Mouse (Mus musculus): ENCODE results near the gene Me3. TPM values are rescaled to one million over a fixed set of nuclear protein-coding genes. Genes with fewer than 3 reads are reported as not detected.
"Not testable (repeated sequence)": the region's sequence is repeated elsewhere in the genome, so short reads cannot be mapped to it uniquely, and the experiment has no call there.

Gene Me3
- polyA plus RNA-seq, 1 experiment from 2014 or later: 3.2 TPM

GRCm38 (mm10) chr7:89730514-89730913 is 98.3 kb downstream of the Me3 start:
- Histone ChIP-seq H3K9ac (replicated peaks; ENCODE audit: low read depth) (no peak overlapping the region), H3K4me3 (ENCODE audit: low read depth, low read length) (no peak overlapping the region), H3K4me1 (ENCODE audit: insufficient read depth, low read depth, low read length) (no peaks in the 10 kb centered on the region), H3K9me3 (ENCODE audit: low read length) (no peaks in the 10 kb centered on the region), H3K27me3 (replicated peaks; ENCODE audit: insufficient read depth, low read length) (no peaks in the 10 kb centered on the region), H3K36me3 (ENCODE audit: insufficient read depth, low read length) (no peaks in the 10 kb centered on the region), H3K27ac (ENCODE audit: low read length) (no peak overlapping the region), H3K4me2 (replicated peaks; ENCODE audit: low read depth, low read length) (no peak overlapping the region)
- no peak for TF ChIP-seq EP300 (IDR thresholded peaks at IDR 0.05)
- TF ChIP-seq CTCF (IDR thresholded peaks at IDR 0.05): no peak
- 30% methylated on average over 2 of the region's 2 CpGs for WGBS
- DNase-seq (ENCODE audit: low spot score) (peak; percentile 19), ATAC-seq (no peak)

- H3K27ac ChIP-seq (ENCODE audit: low read length); H3K4me3 ChIP-seq (ENCODE audit: low read depth, low read length); H3K36me3 ChIP-seq (ENCODE audit: insufficient read depth, low read length); H3K27me3 ChIP-seq (replicated peaks; ENCODE audit: insufficient read depth, low read length); H3K4me2 ChIP-seq (replicated peaks; ENCODE audit: low read depth, low read length); H3K4me1 ChIP-seq (ENCODE audit: insufficient read depth, low read depth, low read length); H3K9ac ChIP-seq (replicated peaks; ENCODE audit: low read depth); DNase-seq (ENCODE audit: low spot score); H3K9me3 ChIP-seq (ENCODE audit: low read length); ATAC-seq: not testable (repeated sequence)
- 100% methylated on average over 2 of the region's 2 CpGs for WGBS
These were observed 98.9 kb downstream of the Me3 start for GRCm38 (mm10) chr7:89731115-89731514.

DNA sequence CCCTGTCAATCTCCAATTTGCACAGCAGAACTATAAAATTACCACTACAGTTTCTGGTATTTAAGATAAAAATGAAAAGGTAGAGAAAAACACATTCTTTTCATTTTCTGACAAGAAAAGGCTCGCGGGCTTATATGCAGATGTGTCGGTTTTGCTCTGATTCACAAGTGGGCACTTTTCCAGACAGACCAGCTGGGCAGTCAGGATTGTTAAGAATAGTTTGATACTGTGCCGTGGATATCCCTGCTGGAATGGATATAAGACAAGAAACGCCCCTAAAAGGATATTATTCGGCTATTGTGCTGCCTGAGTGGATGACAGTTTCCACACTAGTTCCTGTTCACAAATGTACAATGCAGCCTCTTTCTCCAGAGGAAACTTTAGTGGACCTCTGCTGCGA is 116.2 kb downstream of the Me3 start:
- ATAC-seq (peak; percentile 62), DNase-seq (ENCODE audit: low spot score) (peak; percentile 62)
- Histone ChIP-seq H3K27ac (ENCODE audit: low read length) (no peak overlapping the region), H3K9me3 (ENCODE audit: low read length) (no peaks in the 10 kb centered on the region), H3K4me3 (ENCODE audit: low read depth, low read length) (no peak overlapping the region), H3K4me1 (ENCODE audit: insufficient read depth, low read depth, low read length) (peaks cover 2% of the 10 kb centered on the region; the same call in 1 of the 2 replicates), H3K36me3 (ENCODE audit: insufficient read depth, low read length) (no peaks in the 10 kb centered on the region), H3K4me2 (replicated peaks; ENCODE audit: low read depth, low read length) (no peak overlapping the region), H3K9ac (replicated peaks; ENCODE audit: low read depth) (no peak overlapping the region), H3K27me3 (replicated peaks; ENCODE audit: insufficient read depth, low read length) (no peaks in the 10 kb centered on the region)
- no peak for TF ChIP-seq EP300 (IDR thresholded peaks at IDR 0.05)
- TF ChIP-seq CTCF (IDR thresholded peaks at IDR 0.05): no peak
- WGBS: 16% methylated on average over 7 of the region's 7 CpGs

DNA sequence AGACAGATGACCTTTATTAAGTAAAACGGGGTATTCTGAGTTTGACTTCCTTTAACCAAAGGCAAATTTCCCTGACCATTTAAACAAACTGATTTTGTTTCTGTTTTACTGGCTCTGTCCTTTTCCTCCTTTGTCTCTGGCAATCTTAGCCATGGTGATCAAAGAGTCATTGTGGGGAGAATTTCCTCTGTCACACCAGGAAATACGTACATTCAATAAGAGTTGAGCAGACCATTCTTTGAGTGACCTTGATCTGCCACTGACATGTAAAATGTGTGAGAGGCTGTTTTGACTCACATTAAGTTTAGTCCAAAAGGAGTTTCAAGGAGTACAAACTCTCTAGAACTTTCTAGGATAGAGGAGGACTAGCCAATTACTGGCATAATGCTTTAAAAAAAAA is 117.0 kb downstream of the Me3 start:
- H3K4me3 ChIP-seq (ENCODE audit: low read depth, low read length): no peak overlapping the region
- no peak for TF ChIP-seq CTCF (IDR thresholded peaks at IDR 0.05)
- peak; percentile 57 for TF ChIP-seq EP300 (IDR thresholded peaks at IDR 0.05)
- H3K9ac ChIP-seq (replicated peaks; ENCODE audit: low read depth): no peak overlapping the region
- H3K4me2 ChIP-seq (replicated peaks; ENCODE audit: low read depth, low read length): no peak overlapping the region
- H3K36me3 ChIP-seq (ENCODE audit: insufficient read depth, low read length): no peaks in the 10 kb centered on the region
- 19% methylated on average over 2 of the region's 2 CpGs for WGBS
- peak overlapping the region; percentile 4; the same call in 1 of the 2 replicates for H3K27ac ChIP-seq (ENCODE audit: low read length)
- H3K27me3 ChIP-seq (replicated peaks; ENCODE audit: insufficient read depth, low read length): no peaks in the 10 kb centered on the region
- H3K4me1 ChIP-seq (ENCODE audit: insufficient read depth, low read depth, low read length): peaks cover 2% of the 10 kb centered on the region; the same call in 1 of the 2 replicates
- ATAC-seq: peak; percentile 52
- no peaks in the 10 kb centered on the region for H3K9me3 ChIP-seq (ENCODE audit: low read length)
- peak; percentile 36 for DNase-seq (ENCODE audit: low spot score)

DNA sequence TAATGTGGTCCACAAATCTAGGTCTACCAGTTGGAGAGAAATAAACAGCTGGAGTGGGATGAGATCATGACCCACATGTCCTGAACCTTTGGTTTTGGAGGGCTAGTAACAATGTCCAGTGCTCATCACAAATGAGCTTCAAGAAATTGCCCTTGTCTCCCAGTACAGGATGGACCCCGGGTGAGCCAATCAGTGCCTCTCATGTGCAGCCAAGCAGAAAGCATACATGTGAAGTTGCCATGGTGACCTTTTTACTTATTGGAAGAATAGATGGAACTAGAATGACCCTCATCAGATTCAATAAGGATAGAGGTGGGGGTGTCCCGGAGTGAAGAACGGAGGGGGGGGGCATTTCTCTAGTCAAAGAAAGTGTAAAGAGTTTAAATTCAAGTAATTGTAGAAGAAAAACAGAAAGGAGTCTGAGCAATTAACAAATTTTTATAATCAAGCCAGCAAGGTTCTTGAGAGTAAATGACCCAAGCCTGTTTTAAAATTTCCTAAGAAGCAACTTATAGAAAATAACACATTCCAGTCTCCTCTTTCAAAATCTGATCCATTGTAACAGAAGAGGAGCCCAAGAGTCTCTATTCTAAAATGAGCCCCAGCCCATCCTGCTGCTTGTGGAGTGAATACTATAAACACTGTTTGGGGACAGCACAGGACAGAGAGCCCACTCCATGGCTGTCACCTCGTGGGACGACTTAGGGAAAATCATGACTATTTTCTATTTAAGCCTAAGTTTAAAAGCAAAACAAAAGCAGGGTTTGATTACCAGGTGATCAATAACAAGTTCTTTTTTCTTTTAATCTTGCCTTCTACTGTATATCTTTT is 134.7 kb downstream of the Me3 start:
- Histone ChIP-seq H3K9me3 (ENCODE audit: low read length) (no peaks in the 10 kb centered on the region), H3K4me2 (replicated peaks; ENCODE audit: low read depth, low read length) (no peak overlapping the region), H3K27ac (ENCODE audit: low read length) (no peak overlapping the region), H3K9ac (replicated peaks; ENCODE audit: low read depth) (no peak overlapping the region), H3K36me3 (ENCODE audit: insufficient read depth, low read length) (no peaks in the 10 kb centered on the region), H3K4me1 (ENCODE audit: insufficient read depth, low read depth, low read length) (peaks cover 12% of the 10 kb centered on the region; the same call in 1 of the 2 replicates), H3K4me3 (ENCODE audit: low read depth, low read length) (no peak overlapping the region), H3K27me3 (replicated peaks; ENCODE audit: insufficient read depth, low read length) (no peaks in the 10 kb centered on the region)
- WGBS: 74% methylated on average over 5 of the region's 5 CpGs
- DNase-seq (ENCODE audit: low spot score) (no peak), ATAC-seq (no peak)
- TF ChIP-seq CTCF (IDR thresholded peaks at IDR 0.05) (no peak), EP300 (IDR thresholded peaks at IDR 0.05) (no peak)

GRCm38 (mm10) chr7:89769106-89769896 is 137.1 kb downstream of the Me3 start:
- H3K9me3 ChIP-seq (ENCODE audit: low read length): no peaks in the 10 kb centered on the region
- no peak overlapping the region for H3K4me2 ChIP-seq (replicated peaks; ENCODE audit: low read depth, low read length)
- no peaks in the 10 kb centered on the region for H3K36me3 ChIP-seq (ENCODE audit: insufficient read depth, low read length)
- H3K4me1 ChIP-seq (ENCODE audit: insufficient read depth, low read depth, low read length): peaks cover 19% of the 10 kb centered on the region; the same call in 1 of the 2 replicates
- 21% methylated on average over 9 of the region's 9 CpGs for WGBS
- DNase-seq (ENCODE audit: low spot score) (peak; percentile 18), ATAC-seq (no peak)
- no peak overlapping the region for H3K4me3 ChIP-seq (ENCODE audit: low read depth, low read length)
- no peak overlapping the region for H3K9ac ChIP-seq (replicated peaks; ENCODE audit: low read depth)
- TF ChIP-seq CTCF (IDR thresholded peaks at IDR 0.05) (no peak), EP300 (IDR thresholded peaks at IDR 0.05) (peak; percentile 54)
- peak overlapping the region; percentile 32 for H3K27ac ChIP-seq (ENCODE audit: low read length)
- H3K27me3 ChIP-seq (replicated peaks; ENCODE audit: insufficient read depth, low read length): no peaks in the 10 kb centered on the region

All from lung, postnatal 0 days (tissue).